In genomic region chr11:116522886-116523698, GRCm38 (mm10) we compare ENCODE assay signal across 10 mouse cellular contexts. TPM values are rescaled to one million over a fixed set of nuclear protein-coding genes. Genes with fewer than 3 reads are reported as not detected.
A peak's percentile ranks its signal among the peaks of the same experiment; 100 is the strongest.
DNase-seq lines count a peak whose midpoint lies in the region; ATAC-seq and TF ChIP-seq lines count a peak whose summit lies in the region.
"Had no signal": no experiment of that assay in that cellular context is flagged by ENCODE, and none has a peak within 500 bp of the region (broad histone marks: within the 10 kb centered on the region; RNA-seq: fewer than 3 reads in every experiment).

No protein-coding gene starts in this region.

- H3K27ac ChIP-seq in limb, embryonic 14.5 days (replicated peaks; ENCODE audit: low read depth, low read length) = peak overlapping the region; percentile 67
- no peak overlapping the region for H3K27ac ChIP-seq in midbrain, embryonic 10.5 days (replicated peaks)

- no peak overlapping the region for H3K4me3 ChIP-seq in limb, embryonic 14.5 days (replicated peaks; ENCODE audit: low read length)
- no peak overlapping the region for H3K4me3 ChIP-seq in midbrain, embryonic 10.5 days

- peak; percentile 95 for DNase-seq in heart, adult 11 months
- DNase-seq in heart, postnatal 25 days (ENCODE audit: low spot score) = no peak
- DNase-seq in NIH3T3 (ENCODE audit: low read depth) = peak; percentile 67
- DNase-seq in heart, adult 8-10 months (ENCODE audit: low spot score) = peak; percentile 63
- no peak for DNase-seq in limb, embryonic 14.5 days (ENCODE audit: low spot score)
- DNase-seq in midbrain, embryonic 10.5 days (ENCODE audit: low spot score) = no peak
- DNase-seq in c-Kit-positive CD71-positive TER-119-positive erythroid progenitor cells, embryonic 14.5 days (ENCODE audit: low spot score) = no peak
- no peak for DNase-seq in left cerebral cortex, postnatal 36 days (ENCODE audit: low spot score in 2 of 2)
- DNase-seq: cerebellum, adult 11 months had no signal

- H3K27me3 ChIP-seq in limb, embryonic 14.5 days (ENCODE audit: control insufficient read depth, insufficient read depth, low read length) = no peaks in the 10 kb centered on the region
- 0 out of 2 replicates have a peak, but pooled peaks cover 6% of the 10 kb centered on the region for H3K27me3 ChIP-seq in midbrain, embryonic 10.5 days (ENCODE audit: low read depth, poor library complexity, severe bottlenecking)

- H3K4me2 ChIP-seq in limb, embryonic 14.5 days (replicated peaks; ENCODE audit: low read depth, low read length, severe bottlenecking) = no peak overlapping the region

- no peak overlapping the region for H3K9ac ChIP-seq in limb, embryonic 14.5 days (ENCODE audit: low read depth, low read length, severe bottlenecking)

- no peaks in the 10 kb centered on the region for H3K9me3 ChIP-seq in limb, embryonic 14.5 days (ENCODE audit: control insufficient read depth, low read length)
- H3K9me3 ChIP-seq in midbrain, embryonic 10.5 days (replicated peaks) = no peaks in the 10 kb centered on the region

- no peak for ATAC-seq in limb, embryonic 14.5 days (ENCODE audit: low FRiP score, low read depth)

- no peak for TF ChIP-seq POLR2A in limb, embryonic 14.5 days (IDR thresholded peaks at IDR 0.05; ENCODE audit: borderline replicate concordance, extremely low read depth, insufficient read depth, insufficient read length)

- intact Hi-C loops in heart, postnatal 25 days (cut with DNase I) = no loop called here
- intact Hi-C loops in left cerebral cortex, postnatal 36 days (cut with DNase I) = no loop called here

- peaks cover 14% of the 10 kb centered on the region for H3K4me1 ChIP-seq in limb, embryonic 14.5 days (ENCODE audit: control insufficient read depth, insufficient read depth, low read length)
- H3K4me1 ChIP-seq in midbrain, embryonic 10.5 days = peaks cover 13% of the 10 kb centered on the region

- WGBS in limb, embryonic 14.5 days = 59% methylated on average over 16 of the region's 16 CpGs
- WGBS in midbrain, embryonic 10.5 days = 73% methylated on average over 16 of the region's 16 CpGs

- no peaks in the 10 kb centered on the region for H3K36me3 ChIP-seq in limb, embryonic 14.5 days (ENCODE audit: control insufficient read depth, insufficient read depth, low read length)
- no peaks in the 10 kb centered on the region for H3K36me3 ChIP-seq in midbrain, embryonic 10.5 days

RNA-seq across cellular contexts. Expression of gene Sphk1, which starts 7.6 kb away (rescaled TPM):
- 1 to 10 TPM; 1.4 to 1.9 TPM for total RNA-seq in heart, postnatal 25 days (2021)
- total RNA-seq in heart, adult 8-10 months (2022) = 1 to 10 TPM in 1 of 4 experiments, under 1 TPM in 3; 0.57 to 1.3 (median 0.98) TPM
- polyA plus RNA-seq in limb, embryonic 14.5 days (2012; rRNA removed) = 3.8 and 4.7 TPM in 2 replicates
- polyA plus RNA-seq in limb, embryonic 14.5 days (2014; fragmentation: Nextera tagmentation; extraction: Ambion mirVana) = 3.2 and 3.4 TPM in 2 replicates
- polyA plus RNA-seq in midbrain, embryonic 10.5 days (2016; fragmentation: Nextera tagmentation; extraction: Ambion mirVana) = 6.4 and 9.4 TPM in 2 replicates
- total RNA-seq in left cerebral cortex, postnatal 36 days (2021) = 1 to 10 TPM; 4.0 to 7.0 TPM

RNA-seq across cellular contexts. Expression of gene Prpsap1, which starts 29.1 kb away (rescaled TPM):
- 10 to 100 TPM; 33.2 to 35.1 TPM for total RNA-seq in heart, postnatal 25 days (2021)
- 10 to 100 TPM; 24.5 to 29.9 (median 26.0) TPM for total RNA-seq in heart, adult 8-10 months (2022)
- 134 and 144 TPM in 2 replicates for polyA plus RNA-seq in limb, embryonic 14.5 days (2012; rRNA removed)
- polyA plus RNA-seq in limb, embryonic 14.5 days (2014; fragmentation: Nextera tagmentation; extraction: Ambion mirVana) = 148 and 157 TPM in 2 replicates
- polyA plus RNA-seq in midbrain, embryonic 10.5 days (2016; fragmentation: Nextera tagmentation; extraction: Ambion mirVana) = 224 and 227 TPM in 2 replicates
- total RNA-seq in left cerebral cortex, postnatal 36 days (2021) = 10 to 100 TPM; 68.5 to 91.5 TPM

RNA-seq across cellular contexts. Expression of gene Qrich2, which starts 57.1 kb away (rescaled TPM):
- not detected for total RNA-seq in heart, postnatal 25 days (2021)
- under 1 TPM in 1 of 4 experiments, not detected in 3; 0.03 TPM for total RNA-seq in heart, adult 8-10 months (2022)
- polyA plus RNA-seq in limb, embryonic 14.5 days (2012; rRNA removed) = 0.09 and 0.33 TPM in 2 replicates
- 0.17 and 0.36 TPM in 2 replicates for polyA plus RNA-seq in limb, embryonic 14.5 days (2014; fragmentation: Nextera tagmentation; extraction: Ambion mirVana)
- polyA plus RNA-seq in midbrain, embryonic 10.5 days (2016; fragmentation: Nextera tagmentation; extraction: Ambion mirVana) = 0.10 and 0.21 TPM in 2 replicates
- total RNA-seq in left cerebral cortex, postnatal 36 days (2021) = not detected
- total RNA-seq: liver, adult 2 months had no signal

RNA-seq across cellular contexts. Expression of gene Ube2o, which starts 58.2 kb away (rescaled TPM):
- 10 to 100 TPM; 31.4 to 37.1 TPM for total RNA-seq in heart, postnatal 25 days (2021)
- total RNA-seq in heart, adult 8-10 months (2022) = 10 to 100 TPM; 27.4 to 33.1 (median 29.8) TPM
- polyA plus RNA-seq in limb, embryonic 14.5 days (2012; rRNA removed) = 29.7 and 33.4 TPM in 2 replicates
- 18.7 and 25.5 TPM in 2 replicates for polyA plus RNA-seq in limb, embryonic 14.5 days (2014; fragmentation: Nextera tagmentation; extraction: Ambion mirVana)
- 8.3 and 8.7 TPM in 2 replicates for polyA plus RNA-seq in midbrain, embryonic 10.5 days (2016; fragmentation: Nextera tagmentation; extraction: Ambion mirVana)
- 100 to 1,000 TPM; 121 to 126 TPM for total RNA-seq in left cerebral cortex, postnatal 36 days (2021)

Comparison
In these comparisons a context has a peak if more than half of its experiments do, and no peak if none do; other contexts are left out.
1. DNase-seq: peak in heart, adult 11 months (single experiment), NIH3T3 (single experiment) and heart, adult 8-10 months (single experiment); none in heart, postnatal 25 days (single experiment), limb, embryonic 14.5 days (single experiment), midbrain, embryonic 10.5 days (single experiment), c-Kit-positive CD71-positive TER-119-positive erythroid progenitor cells, embryonic 14.5 days (single experiment) and left cerebral cortex, postnatal 36 days (0 of 2).